Mouse (Mus musculus) limb, embryonic 12.5 days (tissue): ENCODE measurements at regions not wholly inside any gene's neighbourhood (a gene's known extent, or its start where the extent isn't known, plus 50 kb on each side); places are given as distances from the start of the nearest gene placed in this dataset.
"Not testable (repeated sequence)": the region's sequence is repeated elsewhere in the genome, so short reads cannot be mapped to it uniquely, and the experiment has no call there.

ENCODE experiments used
- ATAC-seq: fragments of 200-750 bp; cut with Nextera tagmentation; 2 replicates; pipeline ENCODE4 v1.8.0; 2017; ENCODE audit warnings: low read depth, moderate TSS enrichment; ENCODE audit not compliant: insufficient number of reproducible peaks, insufficient read depth, low FRiP score, low TSS enrichment
- H3K27ac ChIP-seq: fragments of 300-500 bp; sonication (generic); 2 replicates; pipeline ENCODE4 v1.5.1; 2016; ENCODE audit warnings: mild to moderate bottlenecking, moderate library complexity
- H3K27me3 ChIP-seq: fragments of 300-500 bp; sonication (generic); 2 replicates; pipeline ENCODE4 v1.6.1; 2016; ENCODE audit warnings: mild to moderate bottlenecking, moderate library complexity
- H3K36me3 ChIP-seq: fragments of 300-500 bp; sonication (generic); 2 replicates; pipeline ENCODE4 v1.6.1; 2016; ENCODE audit warnings: mild to moderate bottlenecking, moderate library complexity
- H3K4me1 ChIP-seq: fragments of 300-500 bp; sonication (generic); replicated peaks from 2 replicates; pipeline ENCODE4 v1.6.1; 2016
- H3K4me2 ChIP-seq: fragments of 300-500 bp; sonication (generic); 2 replicates; pipeline ENCODE4 v1.6.1; 2016; ENCODE audit warnings: mild to moderate bottlenecking, moderate library complexity
- H3K4me3 ChIP-seq: fragments of 300-500 bp; sonication (generic); replicated peaks from 2 replicates; pipeline ENCODE4 v1.5.1; 2016; ENCODE audit warnings: mild to moderate bottlenecking
- H3K9ac ChIP-seq: fragments of 300-500 bp; sonication (generic); replicated peaks from 2 replicates; pipeline ENCODE4 v1.6.1; 2016; ENCODE audit warnings: mild to moderate bottlenecking, moderate library complexity
- H3K9me3 ChIP-seq: fragments of 300-500 bp; sonication (generic); 2 replicates; pipeline ENCODE4 v1.6.1; 2016; ENCODE audit warnings: mild to moderate bottlenecking, moderate library complexity
- WGBS: fragments of 180-500 bp; shearing (Covaris S2); methylation state at CpG from one replicate; pipeline ENCODE4 v1.1.7; 2016; 5-methylcytosine and 5-hydroxymethylcytosine counted together

GRCm38 (mm10) chr4:10670846-10671428 lies 203.4 kb upstream of the 2610301B20Rik start:
- no peak for ATAC-seq
- Histone ChIP-seq H3K4me1 (no peaks in the 10 kb centered on the region), H3K4me3 (no peak overlapping the region), H3K9me3 (no peaks in the 10 kb centered on the region), H3K27ac (no peak overlapping the region), H3K36me3 (no peaks in the 10 kb centered on the region), H3K9ac (no peak overlapping the region), H3K4me2 (no peak overlapping the region), H3K27me3 (no peaks in the 10 kb centered on the region)
- 71% methylated on average over 6 of the region's 6 CpGs for WGBS

- WGBS = 20% methylated on average over 9 of the region's 9 CpGs
These were observed 183.2 kb upstream of the 2610301B20Rik start for GRCm38 (mm10) chr4:10691086-10691485.

GRCm38 (mm10) chr4:10692860-10693259 lies 181.4 kb upstream of the 2610301B20Rik start:
- Histone ChIP-seq H3K27me3 (no peaks in the 10 kb centered on the region; the same call in 1 of the 2 replicates), H3K9ac (no peak overlapping the region), H3K4me2 (no peak overlapping the region), H3K4me3 (no peak overlapping the region), H3K9me3 (no peaks in the 10 kb centered on the region), H3K36me3 (no peaks in the 10 kb centered on the region), H3K4me1 (peaks cover 17% of the 10 kb centered on the region), H3K27ac (no peak overlapping the region)
- ATAC-seq = no peak
- 82% methylated on average over 2 of the region's 2 CpGs for WGBS

More at GRCm38 (mm10) chr4:10691086-10691485, 183.2 kb upstream of the 2610301B20Rik start:
- Histone ChIP-seq H3K27me3 (no peaks in the 10 kb centered on the region; the same call in 1 of the 2 replicates), H3K36me3 (no peaks in the 10 kb centered on the region), H3K4me3 (no peak overlapping the region), H3K4me2 (peak overlapping the region; percentile 17; the same call in 1 of the 2 replicates), H3K27ac (0 out of 2 replicates have a peak overlapping the region, but pooled peaks have one; percentile 35), H3K9ac (no peak overlapping the region), H3K9me3 (no peaks in the 10 kb centered on the region), H3K4me1 (peaks cover 17% of the 10 kb centered on the region)
- no peak for ATAC-seq

GRCm38 (mm10) chr4:10693446-10694105 lies 180.7 kb upstream of the 2610301B20Rik start:
- WGBS = 44% methylated on average over 5 of the region's 15 CpGs
- Histone ChIP-seq H3K36me3 (no peaks in the 10 kb centered on the region), H3K9me3 (no peaks in the 10 kb centered on the region), H3K9ac (no peak overlapping the region), H3K4me2 (peak overlapping the region; percentile 47), H3K27ac (no peak overlapping the region), H3K4me3 (peak overlapping the region; percentile 34), H3K27me3 (no peaks in the 10 kb centered on the region; the same call in 1 of the 2 replicates), H3K4me1 (peaks cover 17% of the 10 kb centered on the region)
- ATAC-seq = no peak

- H3K9me3 ChIP-seq, ATAC-seq, H3K9ac ChIP-seq, H3K27me3 ChIP-seq, H3K27ac ChIP-seq, H3K36me3 ChIP-seq: not testable (repeated sequence)
- Histone ChIP-seq H3K4me2 (peak overlapping the region; percentile 47), H3K4me3 (peak overlapping the region; percentile 34), H3K4me1 (peaks cover 17% of the 10 kb centered on the region)
- WGBS = 58% methylated on average over 7 of the region's 21 CpGs
These were observed 180.1 kb upstream of the 2610301B20Rik start for GRCm38 (mm10) chr4:10694106-10694748.

- Histone ChIP-seq H3K27me3 (no peaks in the 10 kb centered on the region; the same call in 1 of the 2 replicates), H3K4me1 (no peaks in the 10 kb centered on the region), H3K4me3 (no peak overlapping the region), H3K36me3 (no peaks in the 10 kb centered on the region), H3K4me2 (no peak overlapping the region), H3K9ac (no peak overlapping the region), H3K27ac (no peak overlapping the region), H3K9me3 (no peaks in the 10 kb centered on the region)
- no peak for ATAC-seq
- 93% methylated on average over 1 of the region's 1 CpGs for WGBS
These were observed 177.0 kb upstream of the 2610301B20Rik start for GRCm38 (mm10) chr4:10697225-10697836.

- H3K9me3 ChIP-seq = no peaks in the 10 kb centered on the region
- no peak overlapping the region for H3K4me3 ChIP-seq
- H3K27me3 ChIP-seq = no peaks in the 10 kb centered on the region; the same call in 1 of the 2 replicates
- 87% methylated on average over 3 of the region's 3 CpGs for WGBS
- H3K36me3 ChIP-seq = no peaks in the 10 kb centered on the region
- no peaks in the 10 kb centered on the region for H3K4me1 ChIP-seq
- no peak overlapping the region for H3K4me2 ChIP-seq
- no peak overlapping the region for H3K9ac ChIP-seq
- no peak for ATAC-seq
- no peak overlapping the region for H3K27ac ChIP-seq
These were observed 175.7 kb upstream of the 2610301B20Rik start for GRCm38 (mm10) chr4:10698637-10699036.

- Histone ChIP-seq H3K4me3 (no peak overlapping the region), H3K27ac (no peak overlapping the region), H3K27me3 (no peaks in the 10 kb centered on the region; the same call in 1 of the 2 replicates), H3K4me1 (no peaks in the 10 kb centered on the region), H3K36me3 (no peaks in the 10 kb centered on the region), H3K9ac (no peak overlapping the region), H3K4me2 (no peak overlapping the region), H3K9me3 (no peaks in the 10 kb centered on the region)
- no peak for ATAC-seq
- whole genome bisulfite sequencing = 81% methylated on average over 10 of the region's 10 CpGs
These were observed 172.8 kb upstream of the 2610301B20Rik start for GRCm38 (mm10) chr4:10701479-10701878.

- no peaks in the 10 kb centered on the region for H3K9me3 ChIP-seq
- peaks cover 3% of the 10 kb centered on the region; the same call in 1 of the 2 replicates for H3K4me1 ChIP-seq
- no peak overlapping the region for H3K27ac ChIP-seq
- H3K36me3 ChIP-seq = no peaks in the 10 kb centered on the region
- WGBS = 81% methylated on average over 2 of the region's 2 CpGs
- no peak overlapping the region for H3K4me2 ChIP-seq
- no peak for ATAC-seq
- H3K4me3 ChIP-seq = no peak overlapping the region
- no peak overlapping the region for H3K9ac ChIP-seq
- H3K27me3 ChIP-seq = no peaks in the 10 kb centered on the region; the same call in 1 of the 2 replicates
These were observed 171.1 kb upstream of the 2610301B20Rik start for GRCm38 (mm10) chr4:10703212-10703611.

GRCm38 (mm10) chr4:10707016-10707657 lies 167.2 kb upstream of the 2610301B20Rik start:
- no peak overlapping the region for H3K9ac ChIP-seq
- 78% methylated on average over 7 of the region's 7 CpGs for WGBS
- H3K4me3 ChIP-seq = no peak overlapping the region
- no peaks in the 10 kb centered on the region for H3K9me3 ChIP-seq
- no peaks in the 10 kb centered on the region for H3K36me3 ChIP-seq
- no peak overlapping the region for H3K4me2 ChIP-seq
- no peaks in the 10 kb centered on the region; the same call in 1 of the 2 replicates for H3K27me3 ChIP-seq
- H3K4me1 ChIP-seq = peaks cover 3% of the 10 kb centered on the region; the same call in 1 of the 2 replicates
- ATAC-seq = no peak
- H3K27ac ChIP-seq = 0 out of 2 replicates have a peak overlapping the region, but pooled peaks have one; percentile 19
